Mouse (Mus musculus) liver, embryonic 15.5 days (tissue): Measurements from ENCODE around the gene Plce1. TPM values are rescaled to one million over a fixed set of nuclear protein-coding genes. Genes with fewer than 3 reads are reported as not detected.
A peak's percentile ranks its signal among the peaks of the same experiment; 100 is the strongest.

ENCODE experiments used
- ATAC-seq: fragments of 200-750 bp; cut with Nextera tagmentation; 2 replicates; pipeline ENCODE4 v1.8.0; 2017; ENCODE audit warnings: moderate number of reproducible peaks, mild to moderate bottlenecking, moderate library complexity; ENCODE audit not compliant: insufficient read depth
- H3K27ac ChIP-seq: fragments of 300-500 bp; sonication (generic); replicated peaks from 2 replicates; pipeline ENCODE4 v1.5.1; 2015; ENCODE audit warnings: mild to moderate bottlenecking, inconsistent platforms
- H3K27me3 ChIP-seq: fragments of 300-500 bp; sonication (generic); 2 replicates; pipeline ENCODE4 v1.6.1; 2015; ENCODE audit warnings: mild to moderate bottlenecking, inconsistent platforms
- H3K36me3 ChIP-seq: fragments of 300-500 bp; sonication (generic); replicated peaks from 2 replicates; pipeline ENCODE4 v1.6.1; 2015; ENCODE audit warnings: moderate library complexity, mild to moderate bottlenecking, inconsistent platforms
- H3K4me1 ChIP-seq: fragments of 300-500 bp; sonication (generic); replicated peaks from 2 replicates; pipeline ENCODE4 v1.6.1; 2015; ENCODE audit warnings: inconsistent platforms
- H3K4me2 ChIP-seq: fragments of 300-500 bp; sonication (generic); 2 replicates; pipeline ENCODE4 v1.6.1; 2015; ENCODE audit warnings: moderate library complexity, mild to moderate bottlenecking, inconsistent platforms
- H3K4me3 ChIP-seq: fragments of 300-500 bp; sonication (generic); replicated peaks from 2 replicates; pipeline ENCODE4 v1.5.1; 2015; ENCODE audit warnings: mild to moderate bottlenecking, inconsistent platforms
- H3K9ac ChIP-seq: fragments of 300-500 bp; sonication (generic); 2 replicates; pipeline ENCODE4 v1.6.1; 2015; ENCODE audit warnings: moderate library complexity, mild to moderate bottlenecking, inconsistent platforms
- H3K9me3 ChIP-seq: fragments of 300-500 bp; sonication (generic); replicated peaks from 2 replicates; pipeline ENCODE4 v1.6.1; 2016; ENCODE audit warnings: inconsistent platforms
- WGBS: fragments of 180-500 bp; shearing (Covaris S2); methylation state at CpG from one replicate; pipeline ENCODE4 v1.1.7; 2015; ENCODE audit warnings: mixed read lengths; ENCODE audit not compliant: insufficient replicate concordance; 5-methylcytosine and 5-hydroxymethylcytosine counted together
- polyA plus RNA-seq: library from polyadenylated mRNA; unstranded; fragments of >200 nt; fragmentation: Nextera tagmentation; extraction: Ambion mirVana; gene quantifications from 2 replicates; pipeline ENCODE4 v1.2.1, GENCODE M21; 2015

Plce1 gene
- polyA plus RNA-seq, 1 experiment from 2014 or later: 0.47 TPM

DNA sequence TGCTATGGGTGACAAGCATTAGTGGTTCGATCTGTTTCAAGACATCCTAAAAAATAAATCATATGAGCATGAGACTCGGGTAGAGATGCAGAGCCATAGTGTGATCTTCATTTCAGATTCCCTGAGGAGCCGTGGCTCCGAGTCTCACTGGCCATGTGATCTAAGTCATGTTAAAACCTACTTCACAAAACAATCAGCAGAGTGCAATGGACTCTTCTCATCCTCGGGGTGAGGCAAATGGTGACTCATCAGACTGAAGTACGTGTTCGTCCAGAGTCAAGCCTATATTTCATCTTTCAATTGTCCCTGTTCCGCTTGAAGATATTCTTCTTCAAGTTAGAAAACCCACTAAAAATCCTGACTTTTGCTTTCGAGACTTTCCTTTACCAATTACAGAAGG is 302.6 kb downstream of the Plce1 start:
- Histone ChIP-seq H3K4me1 (no peaks in the 10 kb centered on the region), H3K4me3 (no peak overlapping the region), H3K9me3 (no peaks in the 10 kb centered on the region), H3K27me3 (no peaks in the 10 kb centered on the region), H3K9ac (no peak overlapping the region), H3K36me3 (peaks cover 10% of the 10 kb centered on the region), H3K27ac (no peak overlapping the region), H3K4me2 (no peak overlapping the region)
- WGBS: 73% methylated on average over 9 of the region's 9 CpGs
- no peak for ATAC-seq

- no peak for ATAC-seq
- no peaks in the 10 kb centered on the region for H3K27me3 ChIP-seq
- no peaks in the 10 kb centered on the region for H3K4me1 ChIP-seq
- no peak overlapping the region for H3K4me3 ChIP-seq
- H3K27ac ChIP-seq: no peak overlapping the region
- no peaks in the 10 kb centered on the region for H3K9me3 ChIP-seq
- 80% methylated on average over 6 of the region's 6 CpGs for WGBS
- peaks cover 39% of the 10 kb centered on the region for H3K36me3 ChIP-seq
- H3K9ac ChIP-seq: no peak overlapping the region
- H3K4me2 ChIP-seq: no peak overlapping the region
Measured at GRCm38 (mm10) chr19:38787756-38788155, 306.8 kb downstream of the Plce1 start.

GRCm38 (mm10) chr19:38793563-38794045 is 312.7 kb downstream of the Plce1 start:
- no peak overlapping the region for H3K4me2 ChIP-seq
- H3K9ac ChIP-seq: no peak overlapping the region
- no peak overlapping the region for H3K27ac ChIP-seq
- 87% methylated on average over 7 of the region's 7 CpGs for WGBS
- H3K27me3 ChIP-seq: no peaks in the 10 kb centered on the region
- H3K4me1 ChIP-seq: no peaks in the 10 kb centered on the region
- H3K9me3 ChIP-seq: no peaks in the 10 kb centered on the region
- no peak overlapping the region for H3K4me3 ChIP-seq
- H3K36me3 ChIP-seq: peaks cover 81% of the 10 kb centered on the region
- no peak for ATAC-seq

- Histone ChIP-seq H3K27ac (no peak overlapping the region), H3K9me3 (no peaks in the 10 kb centered on the region), H3K4me3 (no peak overlapping the region), H3K9ac (no peak overlapping the region), H3K27me3 (no peaks in the 10 kb centered on the region), H3K36me3 (peaks cover 73% of the 10 kb centered on the region), H3K4me1 (no peaks in the 10 kb centered on the region), H3K4me2 (no peak overlapping the region)
- WGBS: 78% methylated on average over 5 of the region's 5 CpGs
- no peak for ATAC-seq
Measured at GRCm38 (mm10) chr19:38796546-38796945, 315.6 kb downstream of the Plce1 start.

DNA sequence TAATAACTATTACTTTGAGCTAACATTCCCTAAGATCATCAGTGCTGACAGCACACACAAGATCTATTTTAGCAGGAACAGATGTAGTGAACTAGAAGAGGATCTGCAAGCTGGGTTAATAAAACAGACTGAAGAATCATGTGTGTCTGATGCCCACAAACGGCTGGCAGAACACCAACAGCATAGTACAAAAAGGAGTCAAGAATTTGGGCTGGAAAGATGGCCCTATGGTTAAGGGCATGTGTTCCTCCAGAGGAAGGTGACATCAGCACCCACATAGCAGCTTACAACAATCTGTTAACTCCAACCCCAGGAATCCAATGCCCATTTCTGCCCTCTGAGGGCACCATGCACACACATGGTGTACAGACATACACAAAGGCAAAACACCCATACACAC is 317.4 kb downstream of the Plce1 start:
- 74% methylated on average over 1 of the region's 1 CpGs for WGBS
- no peak for ATAC-seq
- Histone ChIP-seq H3K4me2 (no peak overlapping the region), H3K9ac (no peak overlapping the region), H3K27me3 (no peaks in the 10 kb centered on the region), H3K36me3 (peaks cover 76% of the 10 kb centered on the region), H3K27ac (no peak overlapping the region), H3K9me3 (no peaks in the 10 kb centered on the region), H3K4me1 (no peaks in the 10 kb centered on the region), H3K4me3 (no peak overlapping the region)

- Histone ChIP-seq H3K9me3 (no peaks in the 10 kb centered on the region), H3K4me3 (no peak overlapping the region), H3K4me1 (no peaks in the 10 kb centered on the region), H3K27ac (no peak overlapping the region), H3K27me3 (no peaks in the 10 kb centered on the region), H3K36me3 (peaks cover 75% of the 10 kb centered on the region), H3K4me2 (no peak overlapping the region), H3K9ac (no peak overlapping the region)
- WGBS: 84% methylated on average over 6 of the region's 6 CpGs
- no peak for ATAC-seq
Measured at GRCm38 (mm10) chr19:38798801-38799200, 317.9 kb downstream of the Plce1 start.

GRCm38 (mm10) chr19:38818191-38818590 is 337.3 kb downstream of the Plce1 start:
- no peak for ATAC-seq
- Histone ChIP-seq H3K4me1 (peaks cover 39% of the 10 kb centered on the region), H3K27ac (no peak overlapping the region), H3K27me3 (no peaks in the 10 kb centered on the region), H3K4me3 (peak overlapping the region; percentile 86), H3K9ac (peak overlapping the region; percentile 81), H3K4me2 (peak overlapping the region; percentile 92), H3K9me3 (no peaks in the 10 kb centered on the region), H3K36me3 (peaks cover 27% of the 10 kb centered on the region)
- 19% methylated on average over 8 of the region's 8 CpGs for WGBS

DNA sequence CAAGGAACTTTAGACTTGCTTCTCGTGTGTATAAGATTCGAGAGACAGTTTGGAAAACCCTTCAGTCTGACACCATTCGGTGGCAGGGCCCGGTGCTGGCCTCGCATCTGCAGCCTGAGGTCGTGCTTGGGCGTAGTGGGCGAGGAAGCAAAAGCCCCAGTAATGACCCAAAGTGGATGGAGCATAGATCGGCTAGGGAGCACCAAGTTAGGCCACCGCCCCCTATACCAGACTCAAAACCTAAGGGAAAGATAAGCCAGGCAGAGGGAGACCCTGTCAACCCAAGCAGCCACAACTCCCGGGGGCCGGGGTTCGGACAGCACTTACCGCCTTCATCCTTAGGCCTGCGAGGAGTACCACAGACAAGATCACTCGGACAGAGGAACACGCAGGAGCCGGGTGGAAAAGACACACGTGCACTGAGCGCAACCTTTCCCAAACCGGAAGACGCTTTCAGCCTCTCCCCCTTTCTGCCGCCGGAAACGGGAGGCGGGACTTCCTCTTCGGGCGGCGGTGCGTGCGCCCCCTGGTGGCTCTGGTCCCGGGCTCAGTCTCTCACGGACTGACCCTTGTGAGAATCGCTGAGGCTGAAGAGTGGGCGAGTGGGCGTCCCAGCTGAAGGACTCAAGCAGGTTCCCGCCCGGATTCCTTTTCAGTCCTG is 338.0 kb downstream of the Plce1 start, which contains the start of gene Noc3l:
TSS of gene Noc3l (minus strand) at position 472 of the 661 bp plus-strand sequence.
- H3K27ac ChIP-seq: peak within 1 kb of the TSS; percentile 94
- no peaks in the 10 kb centered on the region for H3K27me3 ChIP-seq
- H3K4me1 ChIP-seq: peaks cover 39% of the 10 kb centered on the region
- H3K9me3 ChIP-seq: no peaks in the 10 kb centered on the region
- WGBS: under 1% methylated on average over 38 of the region's 38 CpGs
- peak within 1 kb of the TSS; percentile 81 for H3K9ac ChIP-seq
- peak within 1 kb of the TSS; percentile 92 for H3K4me2 ChIP-seq
- peaks cover 24% of the 10 kb centered on the region for H3K36me3 ChIP-seq
- peak within 1 kb of the TSS; percentile 86 for H3K4me3 ChIP-seq
- peak; percentile 85 for ATAC-seq

- Histone ChIP-seq H3K27me3 (no peaks in the 10 kb centered on the region), H3K9ac (peak overlapping the region; percentile 81), H3K27ac (peak overlapping the region; percentile 94), H3K4me2 (peak overlapping the region; percentile 92), H3K9me3 (no peaks in the 10 kb centered on the region), H3K4me1 (peaks cover 39% of the 10 kb centered on the region), H3K4me3 (peak overlapping the region; percentile 86), H3K36me3 (peaks cover 19% of the 10 kb centered on the region)
- 6% methylated on average over 16 of the region's 16 CpGs for WGBS
- ATAC-seq: peak; percentile 61
Measured at GRCm38 (mm10) chr19:38819427-38819802, 338.5 kb downstream of the Plce1 start.

GRCm38 (mm10) chr19:38820186-38820804 is 339.4 kb downstream of the Plce1 start:
- 17% methylated on average over 4 of the region's 4 CpGs for WGBS

DNA sequence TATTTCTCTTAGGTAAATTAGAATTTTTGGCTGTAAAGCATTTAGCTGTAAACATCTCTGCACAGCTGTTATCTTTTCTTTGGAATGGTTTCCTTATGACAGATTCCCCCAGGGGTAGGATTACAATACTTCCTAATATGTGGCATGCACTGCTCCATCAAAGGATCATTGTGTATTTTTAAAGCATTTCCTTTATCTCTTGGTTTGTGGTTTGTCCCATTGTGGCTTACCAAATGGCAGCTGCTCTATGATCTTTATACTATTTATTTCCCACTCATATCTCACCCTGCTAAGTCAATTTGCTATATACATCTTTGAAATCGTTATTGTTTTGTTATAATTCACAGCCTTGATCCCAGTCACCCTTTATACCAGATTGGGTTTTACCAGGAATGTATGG is 352.3 kb downstream of the Plce1 start:
- no peak overlapping the region for H3K4me2 ChIP-seq
- no peaks in the 10 kb centered on the region for H3K36me3 ChIP-seq
- no peak overlapping the region for H3K27ac ChIP-seq
- no peak overlapping the region for H3K4me3 ChIP-seq
- no peaks in the 10 kb centered on the region for H3K9me3 ChIP-seq
- no peak overlapping the region for H3K9ac ChIP-seq
- H3K4me1 ChIP-seq: peaks cover 20% of the 10 kb centered on the region
- ATAC-seq: no peak
- no peaks in the 10 kb centered on the region for H3K27me3 ChIP-seq
- WGBS: 46% methylated on average over 1 of the region's 1 CpGs

More at GRCm38 (mm10) chr19:38820186-38820804, 339.4 kb downstream of the Plce1 start:
- H3K9ac ChIP-seq: peak overlapping the region; percentile 81; the same call in 1 of the 2 replicates
- peak; percentile 89 for ATAC-seq
- peak overlapping the region; percentile 86 for H3K4me3 ChIP-seq
- H3K4me2 ChIP-seq: peak overlapping the region; percentile 92
- peaks cover 39% of the 10 kb centered on the region for H3K4me1 ChIP-seq
- no peaks in the 10 kb centered on the region for H3K9me3 ChIP-seq
- peaks cover 10% of the 10 kb centered on the region for H3K36me3 ChIP-seq
- H3K27me3 ChIP-seq: no peaks in the 10 kb centered on the region
- H3K27ac ChIP-seq: peak overlapping the region; percentile 94
